Mouse (Mus musculus): ENCODE measurements at regions not wholly inside any gene's neighbourhood (a gene's known extent, or its start where the extent isn't known, plus 50 kb on each side); places are given as distances from the start of the nearest gene placed in this dataset.

DNA sequence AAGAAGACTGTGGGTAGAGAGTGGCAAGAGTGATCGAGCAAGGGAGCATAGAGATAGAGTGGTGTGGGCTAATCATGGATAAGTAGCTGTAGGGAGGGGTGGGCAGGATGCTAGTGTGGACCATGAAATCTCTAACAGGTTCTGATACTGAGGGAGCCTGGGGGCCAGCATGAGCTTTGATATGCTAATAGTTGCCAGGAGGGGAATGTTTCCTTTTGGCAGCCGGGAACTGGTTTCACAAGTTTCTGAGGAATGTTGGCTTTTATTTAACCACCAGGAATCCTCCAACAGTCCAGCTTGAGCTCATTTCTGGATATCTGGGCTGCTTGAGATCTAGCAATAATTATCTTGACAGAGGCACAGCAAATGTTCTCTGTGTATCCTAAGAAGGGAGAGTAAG is 167.7 kb upstream of the Fggy start:
- DNase-seq (ENCODE audit: low spot score in 2 of 2): peak in 1 of 2 experiments; percentile 55

DNA sequence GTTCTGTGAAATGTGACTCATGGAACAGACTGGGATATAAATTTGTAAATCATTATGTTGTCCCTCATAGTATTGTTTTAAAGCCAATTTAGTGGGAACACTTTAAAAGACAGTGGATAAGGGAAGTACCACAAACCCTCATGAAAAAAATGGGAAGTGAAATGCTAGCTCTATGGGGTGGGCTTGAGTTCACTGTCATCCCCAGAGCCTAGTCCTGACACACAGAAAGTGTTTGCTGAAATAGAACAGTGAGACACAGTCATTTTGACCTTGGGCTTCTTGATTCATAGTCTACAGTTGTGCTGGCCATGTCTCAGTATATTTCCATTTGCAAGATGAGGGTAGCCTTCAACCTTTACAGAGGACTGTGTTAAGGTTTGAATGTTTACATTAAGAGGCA is 166.8 kb upstream of the Fggy start:
- DNase-seq (ENCODE audit: low spot score in 2 of 2): no peak

DNA sequence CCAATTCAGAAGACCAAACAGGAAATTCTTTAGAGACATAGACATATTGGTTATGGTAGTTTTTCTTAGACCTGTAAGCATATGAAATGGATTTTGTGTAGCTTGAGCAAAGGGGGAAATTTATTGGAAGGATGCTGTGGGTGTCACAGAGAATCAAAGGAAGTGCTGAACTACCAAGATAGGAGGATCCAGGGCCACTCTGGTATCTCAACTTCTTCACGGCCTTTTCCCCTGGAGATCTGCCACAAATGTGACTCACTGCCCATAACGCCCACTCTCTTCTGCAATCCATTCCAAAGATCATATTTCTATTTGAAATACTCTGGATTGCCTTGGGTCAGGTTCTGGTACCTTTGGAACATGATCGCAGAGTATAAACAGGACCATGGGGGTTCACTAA is 161.6 kb upstream of the Fggy start:
- DNase-seq (ENCODE audit: low spot score in 2 of 2): no peak

DNA sequence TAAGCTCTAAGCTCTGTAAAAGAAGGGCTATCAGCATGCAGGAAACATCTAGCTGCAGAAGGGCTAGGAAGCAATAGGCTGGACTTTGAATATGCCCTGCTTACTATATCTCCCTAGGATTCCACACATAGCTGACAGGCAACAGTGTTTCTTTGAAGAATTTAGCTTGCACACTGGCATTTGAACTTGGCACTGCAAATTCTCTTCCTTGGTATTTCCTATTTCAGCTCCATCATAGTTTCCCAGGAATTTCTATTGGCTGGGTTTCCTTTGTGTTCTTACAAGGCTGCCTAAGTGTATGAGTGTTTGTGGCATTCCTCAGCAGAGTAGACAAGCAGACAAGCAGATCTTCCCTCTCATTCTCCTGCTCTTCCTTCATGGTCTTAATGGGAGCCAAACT is 159.0 kb upstream of the Fggy start:
- DNase-seq (ENCODE audit: low spot score in 2 of 2): no peak

DNA sequence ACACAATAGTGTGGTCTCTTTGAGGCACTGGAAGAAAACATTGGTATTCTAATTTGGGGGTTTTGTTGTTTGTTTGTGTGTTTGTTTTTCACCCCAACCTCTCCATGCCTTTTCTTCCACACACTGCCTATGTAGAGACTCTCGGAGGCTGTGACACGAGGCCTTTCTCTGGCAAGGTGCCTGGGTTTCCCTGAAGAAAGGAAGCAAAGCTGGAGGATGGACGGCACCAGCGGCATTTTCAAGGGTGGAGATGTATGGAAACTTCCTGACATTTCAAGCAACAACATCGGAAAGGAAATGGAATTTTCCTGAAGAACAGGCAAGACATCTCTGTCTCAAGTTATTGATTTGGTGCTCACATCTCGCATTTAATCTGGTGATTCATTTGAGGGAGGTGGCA is 155.0 kb upstream of the Fggy start:
- DNase-seq (ENCODE audit: low spot score in 2 of 2): no peak

DNA sequence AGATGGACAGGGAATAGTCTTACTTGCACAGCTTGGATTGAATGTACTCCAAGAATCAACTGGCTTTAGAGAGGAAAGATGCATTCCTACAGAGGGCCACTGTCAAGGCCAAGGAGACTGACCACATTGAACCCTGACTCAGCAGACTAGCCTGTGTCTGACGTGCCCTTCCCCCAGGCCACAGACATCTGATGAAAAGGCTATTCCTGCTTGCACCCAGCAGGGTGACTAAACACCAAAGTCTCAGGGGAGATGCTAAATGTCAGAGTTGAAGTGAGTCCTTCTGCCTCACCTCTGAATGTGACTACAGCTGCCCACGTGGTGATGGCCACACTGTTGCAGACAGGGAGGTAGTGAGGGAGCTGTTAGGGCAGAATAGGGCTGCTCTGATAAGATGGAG is 140.2 kb upstream of the Fggy start:
- DNase-seq (ENCODE audit: low spot score in 2 of 2): no peak

DNA sequence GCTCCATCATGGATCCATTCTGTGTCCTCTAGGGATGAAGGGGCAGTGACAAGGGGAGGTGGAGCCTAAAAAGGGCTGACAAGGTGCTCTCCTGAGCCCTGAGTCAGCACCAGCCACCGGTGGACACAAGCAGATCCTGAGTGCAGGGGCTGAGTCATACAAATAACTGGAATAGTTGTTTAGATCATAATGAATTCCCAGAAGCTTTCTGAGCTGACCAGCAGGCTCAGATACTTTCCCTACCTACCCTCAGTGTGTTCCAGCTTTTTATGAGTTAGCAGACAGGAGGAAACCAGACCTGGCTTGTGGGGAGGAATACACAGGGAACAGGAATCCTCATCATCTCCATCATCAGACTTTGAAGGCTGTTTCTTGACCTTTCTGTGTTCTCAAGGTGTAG is 130.7 kb upstream of the Fggy start:
- DNase-seq (ENCODE audit: low spot score in 2 of 2): no peak

DNA sequence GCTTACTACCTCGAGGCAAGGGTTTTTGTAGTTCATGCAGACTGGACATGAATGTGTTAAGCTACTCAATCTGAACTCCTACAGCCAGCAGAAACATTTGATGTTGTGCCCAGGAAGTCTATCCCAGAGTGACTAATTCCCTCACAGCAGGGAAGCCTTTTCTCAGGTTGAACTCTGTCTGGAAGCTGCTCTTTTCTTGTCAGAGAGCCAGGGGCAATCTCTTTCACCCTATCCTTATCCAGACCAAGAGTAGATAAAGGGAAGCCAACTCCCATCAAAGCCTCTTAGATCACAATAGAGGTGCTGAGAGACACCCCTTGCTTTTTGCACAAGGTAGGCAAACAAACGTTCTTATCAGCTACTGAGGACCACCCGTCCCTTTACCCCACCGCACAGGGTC is 122.8 kb upstream of the Fggy start:
- DNase-seq (ENCODE audit: low spot score in 2 of 2): no peak

DNA sequence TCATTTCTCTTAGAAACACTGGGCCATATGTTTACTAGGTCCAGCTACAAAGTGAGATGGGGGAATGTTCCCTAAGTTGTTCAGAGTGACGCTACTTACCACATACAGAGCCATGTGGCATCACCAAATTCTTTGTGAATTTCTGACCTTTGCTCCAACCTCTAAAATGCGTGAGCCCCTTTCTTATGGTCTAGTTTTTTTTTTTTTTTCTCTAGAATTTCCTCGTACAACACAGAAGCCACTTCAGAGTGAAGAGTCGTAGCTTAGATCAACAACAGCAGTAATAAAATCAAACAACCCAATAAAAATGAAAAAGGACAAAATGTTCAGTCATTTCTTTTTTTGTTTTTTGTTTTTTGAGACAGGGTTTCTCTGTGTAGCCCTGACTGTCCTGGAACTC is 122.2 kb upstream of the Fggy start:
- DNase-seq (ENCODE audit: low spot score in 2 of 2): no peak

DNA sequence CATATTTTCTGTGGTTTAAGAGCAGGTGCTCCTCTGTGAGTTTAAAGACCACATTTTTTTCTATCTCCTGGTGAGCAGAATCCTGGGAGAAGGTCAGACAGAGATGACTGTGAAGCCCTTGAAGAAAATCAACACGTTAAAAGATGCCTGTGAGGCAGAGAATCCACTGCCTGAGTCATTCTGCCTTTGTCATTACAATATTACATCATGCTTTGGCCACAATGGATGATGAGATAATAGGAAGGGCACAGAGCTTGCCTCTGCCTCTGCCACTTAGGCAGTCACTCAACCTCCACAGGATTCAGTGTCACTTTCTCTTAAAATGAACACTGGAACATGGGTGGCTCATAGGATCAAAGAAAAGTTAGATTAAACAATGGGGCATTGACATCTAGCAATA is 117.5 kb upstream of the Fggy start:
- no peak for DNase-seq (ENCODE audit: low spot score in 2 of 2)

DNA sequence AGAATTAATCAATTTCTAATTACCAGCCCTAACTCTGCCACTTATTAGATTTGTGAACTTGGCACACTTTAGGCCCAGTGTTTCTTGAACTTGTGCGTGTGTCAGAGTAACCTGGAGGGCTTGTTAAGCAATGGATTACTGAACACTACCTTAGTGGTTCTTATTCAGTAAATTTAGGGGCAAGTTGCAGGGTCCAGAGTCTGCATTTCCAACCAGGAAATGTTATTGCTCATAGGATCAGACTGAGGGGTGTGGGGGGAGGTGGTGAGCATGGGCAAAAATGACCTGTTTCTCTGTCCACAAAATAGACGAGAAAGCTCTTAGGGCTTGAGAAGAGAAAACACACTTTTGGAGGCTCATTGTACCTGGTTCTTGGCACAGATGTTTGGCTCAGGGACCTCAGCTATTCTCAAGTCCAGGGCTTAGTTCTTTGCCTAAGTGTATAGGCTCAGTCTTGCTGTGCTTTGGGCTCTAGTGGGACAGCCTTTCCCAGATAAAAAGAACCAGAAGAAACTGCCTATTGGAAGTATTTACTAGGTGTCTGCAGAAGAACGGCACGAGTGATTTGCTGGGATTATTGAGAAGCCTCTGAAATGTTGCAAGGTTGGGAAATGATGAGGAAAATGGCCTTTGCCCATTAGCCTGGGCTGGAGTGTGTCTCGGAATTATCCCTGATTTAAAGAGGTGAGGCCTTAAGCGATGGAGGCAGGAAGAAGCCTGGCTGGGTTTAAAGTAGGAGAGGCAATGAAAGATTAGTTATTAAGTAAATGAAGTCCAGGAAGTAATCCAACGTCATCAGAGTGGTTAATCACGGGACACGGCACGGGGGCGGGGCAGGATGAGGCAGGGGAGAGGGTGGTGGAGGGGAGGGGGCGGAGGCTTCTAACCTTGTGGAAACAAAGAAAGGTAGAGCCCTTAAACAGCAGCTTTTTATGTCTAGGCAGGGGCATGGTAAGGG is 113.2 kb upstream of the Fggy start:
- no peak for DNase-seq (ENCODE audit: low spot score in 2 of 2)

DNA sequence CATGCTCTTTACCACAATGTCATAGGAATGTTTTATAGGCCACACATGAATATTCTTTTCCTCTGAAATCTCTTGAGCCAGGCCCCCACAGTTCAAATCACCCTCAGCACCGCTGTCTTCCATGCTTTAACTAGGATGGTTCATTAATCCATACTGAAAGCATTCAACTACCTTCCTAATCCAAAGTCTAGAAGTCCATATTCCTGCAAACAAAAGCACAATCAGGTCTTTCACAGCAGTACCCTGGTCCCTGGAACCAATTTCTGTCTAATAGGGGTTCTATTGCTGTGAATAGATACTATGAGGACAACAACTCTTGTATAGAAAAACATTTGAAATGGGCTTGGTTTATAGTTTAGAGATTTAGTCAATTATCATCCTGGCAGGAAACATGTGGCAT is 107.0 kb upstream of the Fggy start:
- no peak for DNase-seq (ENCODE audit: low spot score in 2 of 2)

DNA sequence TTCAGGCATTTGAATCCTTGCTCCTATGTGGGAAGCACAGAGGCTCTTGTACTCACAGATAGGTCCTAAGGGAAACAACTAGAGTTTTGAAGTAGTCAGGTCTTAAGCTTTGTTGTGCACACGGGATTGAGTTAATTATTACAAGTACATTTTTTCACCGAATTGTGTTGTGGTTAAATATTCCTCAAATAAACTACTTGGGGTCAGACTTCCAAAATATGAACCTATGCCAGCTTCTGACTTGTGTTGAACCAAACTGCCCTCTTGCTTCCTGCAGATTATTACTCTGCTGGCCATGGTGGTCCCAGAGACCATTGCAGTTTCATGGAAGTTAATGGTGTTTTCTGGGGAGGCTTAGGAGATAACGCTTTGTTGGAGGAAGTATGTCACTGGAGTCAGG is 105.5 kb upstream of the Fggy start:
- DNase-seq (ENCODE audit: low spot score in 2 of 2): no peak

DNA sequence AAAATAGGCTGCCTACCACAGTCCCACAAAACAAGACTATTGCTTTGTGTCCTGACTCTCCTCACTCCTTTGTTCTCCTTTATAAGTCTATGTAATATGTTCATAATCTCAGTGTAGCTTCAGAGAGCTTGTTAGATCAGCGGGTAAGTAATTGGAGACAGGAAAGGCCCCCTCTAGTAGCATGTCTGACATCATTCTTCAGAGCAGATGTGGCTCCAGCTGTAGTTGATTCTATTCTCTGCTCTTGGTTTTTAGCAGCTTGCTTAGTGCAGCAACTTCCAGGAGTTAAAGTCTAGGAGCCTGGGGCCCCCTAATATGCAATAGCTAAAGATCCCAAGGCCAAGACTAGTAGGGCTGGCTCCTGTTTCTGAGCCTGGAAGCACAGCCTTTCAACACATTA is 101.0 kb upstream of the Fggy start:
- no peak for DNase-seq (ENCODE audit: low spot score in 2 of 2)

DNA sequence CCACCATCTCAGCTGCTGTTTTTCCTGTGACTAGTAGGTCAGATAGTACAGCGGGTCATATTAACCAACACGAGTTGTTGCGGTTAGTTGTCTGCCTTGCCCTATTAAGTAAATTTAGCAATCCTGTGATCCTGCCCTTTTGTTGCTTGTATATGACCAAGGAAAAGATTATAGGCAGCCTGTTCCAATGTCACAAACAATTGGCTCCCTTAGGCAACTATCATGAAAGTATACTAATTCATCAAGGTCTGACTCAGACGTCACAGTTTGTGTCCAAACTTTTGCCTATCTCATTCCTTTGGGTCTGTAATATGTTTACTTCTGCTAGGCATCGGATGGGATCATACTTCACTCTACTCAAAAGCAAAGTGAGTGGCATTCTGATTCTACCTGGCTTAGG is 100.4 kb upstream of the Fggy start:
- DNase-seq (ENCODE audit: low spot score in 2 of 2): no peak

DNA sequence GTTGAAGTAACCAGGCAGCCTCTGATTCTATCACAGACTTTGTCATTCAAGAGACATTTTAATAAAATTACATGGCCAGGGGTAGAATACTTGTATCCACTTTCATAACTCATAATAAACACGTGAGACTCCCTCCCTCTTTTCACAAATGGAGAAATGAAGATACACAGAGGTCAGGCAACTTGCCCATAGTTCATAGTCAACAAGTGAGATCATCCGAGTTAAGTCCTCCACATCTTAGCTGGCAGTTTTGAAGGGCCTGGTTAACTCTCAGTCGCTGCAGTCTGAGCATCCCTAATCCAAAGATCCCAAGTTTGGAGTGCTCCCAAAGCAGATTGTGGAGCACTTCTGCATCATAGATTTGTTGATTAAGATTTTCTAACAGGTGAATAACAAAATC is 94.8 kb upstream of the Fggy start:
- DNase-seq (ENCODE audit: low spot score in 2 of 2): no peak

DNA sequence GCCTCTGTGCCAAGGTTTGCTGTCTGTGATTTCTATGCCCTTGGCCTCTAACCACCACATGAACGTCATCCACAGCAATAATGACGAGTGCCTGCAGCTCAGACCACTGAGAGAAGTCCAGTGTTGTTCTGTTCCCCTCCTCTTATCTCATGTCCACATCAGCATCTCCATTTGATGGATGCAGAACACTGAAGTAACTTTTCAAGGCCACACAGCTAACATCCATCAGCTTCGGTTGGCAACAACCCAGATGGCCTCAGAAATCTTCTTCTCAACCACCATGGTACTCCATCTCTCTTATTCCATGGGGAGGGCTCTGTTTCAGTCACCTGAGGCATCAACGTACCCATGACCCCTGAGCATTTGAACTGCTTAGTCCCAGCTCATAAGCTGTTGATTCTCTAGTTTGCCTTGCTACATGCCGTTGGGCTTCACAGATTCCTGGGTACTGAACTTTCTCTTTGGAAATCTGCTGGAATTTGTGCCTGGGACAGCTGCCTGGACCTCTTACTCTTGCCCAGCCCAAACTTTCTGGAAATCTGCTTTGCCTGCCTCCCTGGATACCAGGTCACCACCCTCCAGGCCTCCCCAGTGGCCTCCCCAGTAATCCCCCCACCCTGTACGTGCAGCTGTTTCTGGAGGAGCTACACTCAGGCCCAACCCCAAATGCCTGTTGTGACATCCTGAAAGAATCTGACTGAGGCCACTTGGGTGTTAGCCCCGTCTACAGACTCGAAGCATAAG is 94.1 kb upstream of the Fggy start:
- no peak for DNase-seq (ENCODE audit: low spot score in 2 of 2)

DNA sequence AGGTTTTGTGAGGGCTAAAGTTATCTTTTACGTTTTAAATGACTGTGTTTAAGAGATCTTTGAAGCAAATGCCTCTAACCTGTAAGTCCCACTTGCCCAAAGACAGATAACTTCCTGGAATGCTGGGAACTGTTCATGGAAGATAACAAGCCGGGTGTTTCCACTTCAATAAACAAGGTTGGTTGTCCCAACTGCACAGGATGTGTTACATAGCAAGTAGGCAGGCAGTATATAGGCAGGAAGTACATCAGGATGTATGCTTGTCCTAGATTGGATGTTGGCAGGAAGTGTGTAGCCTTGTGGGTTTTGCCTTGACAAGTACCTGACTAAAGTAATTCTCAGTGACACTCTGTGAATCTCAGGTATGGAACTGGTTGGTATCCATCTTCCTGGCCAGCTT is 90.7 kb upstream of the Fggy start:
- DNase-seq (ENCODE audit: low spot score in 2 of 2): no peak

DNA sequence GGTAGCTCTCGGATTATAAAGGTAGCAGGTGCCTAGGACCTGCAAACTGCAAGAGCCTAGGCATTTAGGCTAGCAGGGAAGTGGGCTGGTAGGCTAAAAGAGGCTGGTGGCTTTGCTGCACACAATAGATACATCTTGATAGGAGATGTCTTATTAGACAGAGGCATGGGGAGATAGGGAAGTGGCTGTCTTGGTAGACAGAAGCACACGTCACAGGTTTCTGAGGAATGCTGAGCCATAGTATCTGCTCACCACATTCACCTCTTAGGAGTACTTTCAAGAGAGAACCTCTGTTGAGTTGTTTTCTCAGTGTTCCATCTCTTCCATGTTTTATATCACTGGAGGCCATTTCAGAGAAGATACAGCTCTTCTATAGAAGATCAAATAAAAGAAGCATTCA is 89.8 kb upstream of the Fggy start:
- DNase-seq (ENCODE audit: low spot score in 2 of 2): no peak

DNA sequence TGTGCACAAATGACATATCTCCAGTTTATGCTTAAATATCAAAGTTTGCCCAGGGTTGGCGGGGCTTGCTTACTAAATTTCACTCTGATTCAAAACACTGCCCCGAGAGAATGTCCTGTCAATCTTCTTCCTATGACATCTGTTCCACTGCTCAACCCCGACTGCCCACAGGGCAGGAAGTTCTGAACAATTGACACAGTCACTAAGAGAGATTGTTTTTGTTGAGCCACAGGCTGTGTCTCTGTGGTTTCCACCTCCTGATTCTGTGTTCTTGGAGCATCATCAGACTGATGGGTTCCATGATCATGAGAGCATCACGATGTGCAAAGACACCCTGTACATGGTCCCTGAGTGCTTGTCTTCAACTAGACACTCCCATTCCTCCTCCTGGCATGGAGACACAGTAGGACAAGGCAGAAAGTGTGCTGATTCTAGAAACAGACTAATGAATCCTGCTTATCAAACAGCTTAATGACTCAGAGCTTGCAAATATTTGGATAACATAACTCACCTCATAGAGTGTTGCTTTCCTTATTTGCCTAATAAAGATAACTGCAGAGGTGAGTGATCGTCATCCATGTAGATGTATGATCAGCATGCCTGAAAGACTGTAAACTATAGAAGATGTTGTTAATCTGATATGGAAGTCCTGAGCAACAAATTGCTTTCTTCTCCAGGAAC is 82.4 kb upstream of the Fggy start:
- no peak for DNase-seq (ENCODE audit: low spot score in 2 of 2)

DNA sequence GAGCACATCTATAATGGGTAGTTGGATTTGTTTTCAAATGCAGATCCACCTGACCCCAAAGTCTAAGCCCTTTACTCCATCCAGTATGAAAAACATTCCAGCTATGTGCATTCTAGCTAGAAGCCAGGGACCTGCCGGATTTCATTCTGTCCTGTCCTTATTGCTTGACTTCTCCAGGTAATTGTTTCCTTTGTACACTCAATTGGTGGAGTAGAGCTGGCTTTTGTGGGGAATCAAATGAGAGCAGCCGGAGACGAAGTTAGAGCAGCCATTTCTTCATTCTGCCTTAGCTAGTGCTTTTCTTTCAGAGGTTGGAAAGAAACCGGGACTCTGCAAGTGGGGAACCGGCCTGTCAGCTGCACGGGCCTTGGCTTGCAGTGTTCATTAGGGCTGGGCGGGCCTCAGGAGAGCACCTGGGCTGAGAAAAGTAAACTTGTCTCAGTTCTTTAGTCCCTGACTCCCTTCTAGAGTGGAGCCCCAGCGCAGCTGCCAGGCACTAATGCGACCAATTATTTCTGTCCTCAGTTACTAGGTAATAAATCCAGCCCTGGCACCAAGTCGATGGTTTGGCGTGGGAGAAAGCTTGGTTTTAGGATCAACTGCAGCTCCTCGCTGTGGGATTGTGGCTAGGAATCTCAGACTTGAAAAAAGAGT is 81.1 kb upstream of the Fggy start:
- DNase-seq (ENCODE audit: low spot score in 2 of 2): no peak

DNA sequence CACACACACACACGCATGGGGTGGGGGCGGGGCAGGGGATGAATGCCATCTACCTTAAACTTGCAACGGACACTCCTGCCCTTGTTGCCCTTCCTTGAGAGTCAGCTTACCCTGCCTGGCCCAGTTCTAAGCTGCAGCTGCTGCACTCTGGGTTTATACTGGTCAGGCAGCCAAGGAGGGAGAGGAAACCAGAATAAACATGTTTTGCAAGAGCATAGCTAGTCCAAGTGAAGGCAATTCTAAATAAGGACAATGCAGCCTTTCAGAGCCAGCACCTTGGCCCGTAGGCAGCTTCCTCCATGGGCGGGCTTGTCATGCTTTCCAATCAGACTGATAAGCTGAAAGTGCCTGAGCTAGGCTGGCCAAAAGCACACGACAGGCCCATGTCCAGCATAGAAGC is 73.7 kb upstream of the Fggy start:
- DNase-seq (ENCODE audit: low spot score in 2 of 2): peak in 1 of 2 experiments; percentile 72
